Mouse (Mus musculus): ENCODE results near the gene Hrh1. TPM values are rescaled to one million over a fixed set of nuclear protein-coding genes. Genes with fewer than 3 reads are reported as not detected.

Hrh1 gene
- total RNA-seq, 1 experiment from 2014 or later, result 0.09 TPM

GRCm38 (mm10) chr6:114404774-114405468 is 7.2 kb downstream of the Hrh1 start:
- no peak for ATAC-seq (replicated peaks; ENCODE audit: low read depth, poor library complexity, severe bottlenecking)

GRCm38 (mm10) chr6:114406634-114407033 is 8.9 kb downstream of the Hrh1 start:
- ATAC-seq (replicated peaks; ENCODE audit: low read depth, poor library complexity, severe bottlenecking), result no peak

- no peak for ATAC-seq (replicated peaks; ENCODE audit: low read depth, poor library complexity, severe bottlenecking)
Measured at GRCm38 (mm10) chr6:114407049-114407448, 9.3 kb downstream of the Hrh1 start.

GRCm38 (mm10) chr6:114408278-114408677 is 10.5 kb downstream of the Hrh1 start:
- ATAC-seq (replicated peaks; ENCODE audit: low read depth, poor library complexity, severe bottlenecking), result no peak

GRCm38 (mm10) chr6:114411913-114412312 is 14.2 kb downstream of the Hrh1 start:
- ATAC-seq (replicated peaks; ENCODE audit: low read depth, poor library complexity, severe bottlenecking), result no peak

GRCm38 (mm10) chr6:114414510-114414909 is 16.8 kb downstream of the Hrh1 start:
- no peak for ATAC-seq (replicated peaks; ENCODE audit: low read depth, poor library complexity, severe bottlenecking)

- no peak for ATAC-seq (replicated peaks; ENCODE audit: low read depth, poor library complexity, severe bottlenecking)
Measured at GRCm38 (mm10) chr6:114418037-114418436, 20.3 kb downstream of the Hrh1 start.

- ATAC-seq (replicated peaks; ENCODE audit: low read depth, poor library complexity, severe bottlenecking), result no peak
Measured at GRCm38 (mm10) chr6:114421061-114421460, 23.3 kb downstream of the Hrh1 start.

GRCm38 (mm10) chr6:114423051-114423676 is 25.4 kb downstream of the Hrh1 start:
- 0 out of 2 replicates have a peak, but pooled peaks have one; percentile 8 for ATAC-seq (replicated peaks; ENCODE audit: low read depth, poor library complexity, severe bottlenecking)

GRCm38 (mm10) chr6:114425343-114425742 is 27.6 kb downstream of the Hrh1 start:
- ATAC-seq (replicated peaks; ENCODE audit: low read depth, poor library complexity, severe bottlenecking), result no peak

GRCm38 (mm10) chr6:114427641-114428040 is 29.9 kb downstream of the Hrh1 start:
- no peak for ATAC-seq (replicated peaks; ENCODE audit: low read depth, poor library complexity, severe bottlenecking)

- ATAC-seq (replicated peaks; ENCODE audit: low read depth, poor library complexity, severe bottlenecking), result no peak
Measured at GRCm38 (mm10) chr6:114428831-114429230, 31.1 kb downstream of the Hrh1 start.

- ATAC-seq (replicated peaks; ENCODE audit: low read depth, poor library complexity, severe bottlenecking), result no peak
Measured at GRCm38 (mm10) chr6:114432591-114432990, 34.9 kb downstream of the Hrh1 start.

- ATAC-seq (replicated peaks; ENCODE audit: low read depth, poor library complexity, severe bottlenecking), result no peak
Measured at GRCm38 (mm10) chr6:114434524-114434923, 36.8 kb downstream of the Hrh1 start.

- ATAC-seq (replicated peaks; ENCODE audit: low read depth, poor library complexity, severe bottlenecking), result no peak
Measured at GRCm38 (mm10) chr6:114440302-114440701, 42.6 kb downstream of the Hrh1 start.

GRCm38 (mm10) chr6:114440788-114441453 is 43.2 kb downstream of the Hrh1 start:
- ATAC-seq (replicated peaks; ENCODE audit: low read depth, poor library complexity, severe bottlenecking), result no peak

- ATAC-seq (replicated peaks; ENCODE audit: low read depth, poor library complexity, severe bottlenecking), result no peak
Measured at GRCm38 (mm10) chr6:114444247-114444844, 46.6 kb downstream of the Hrh1 start.

- ATAC-seq (replicated peaks; ENCODE audit: low read depth, poor library complexity, severe bottlenecking), result no peak
Measured at GRCm38 (mm10) chr6:114444976-114445375, 47.2 kb downstream of the Hrh1 start.

GRCm38 (mm10) chr6:114448888-114449287 is 51.2 kb downstream of the Hrh1 start:
- ATAC-seq (replicated peaks; ENCODE audit: low read depth, poor library complexity, severe bottlenecking), result no peak

GRCm38 (mm10) chr6:114455267-114455666 is 57.5 kb downstream of the Hrh1 start:
- no peak for ATAC-seq (replicated peaks; ENCODE audit: low read depth, poor library complexity, severe bottlenecking)
